Mouse (Mus musculus) midbrain, embryonic 15.5 days (tissue): ENCODE measurements around the gene Snrnp40. TPM values are rescaled to one million over a fixed set of nuclear protein-coding genes. Genes with fewer than 3 reads are reported as not detected.

Source experiments
- ATAC-seq: fragments of 200-750 bp; cut with Nextera tagmentation; replicated peaks from 2 replicates; pipeline ENCODE4 v1.8.0; 2017; ENCODE audit warnings: moderate TSS enrichment
- H3K27ac ChIP-seq: fragments of 300-500 bp; sonication (generic); 2 replicates; pipeline ENCODE4 v1.5.1; 2015; ENCODE audit warnings: mild to moderate bottlenecking, inconsistent platforms
- H3K27me3 ChIP-seq: fragments of 300-500 bp; sonication (generic); replicated peaks from 2 replicates; pipeline ENCODE4 v1.6.1; 2015; ENCODE audit warnings: inconsistent platforms
- H3K36me3 ChIP-seq: fragments of 300-500 bp; sonication (generic); replicated peaks from 2 replicates; pipeline ENCODE4 v1.6.1; 2015; ENCODE audit warnings: inconsistent platforms
- H3K4me1 ChIP-seq: fragments of 300-500 bp; sonication (generic); 2 replicates; pipeline ENCODE4 v1.6.1; 2015; ENCODE audit warnings: inconsistent platforms
- H3K4me2 ChIP-seq: fragments of 300-500 bp; sonication (generic); 2 replicates; pipeline ENCODE4 v1.6.1; 2015; ENCODE audit warnings: inconsistent platforms, mild to moderate bottlenecking, moderate library complexity
- H3K4me3 ChIP-seq: fragments of 300-500 bp; sonication (generic); 2 replicates; pipeline ENCODE4 v1.5.1; 2015; ENCODE audit warnings: mild to moderate bottlenecking, inconsistent platforms
- H3K9ac ChIP-seq: fragments of 300-500 bp; sonication (generic); 2 replicates; pipeline ENCODE4 v1.6.1; 2015; ENCODE audit warnings: mild to moderate bottlenecking, inconsistent platforms
- H3K9me3 ChIP-seq: fragments of 300-500 bp; sonication (generic); 2 replicates; pipeline ENCODE4 v1.6.1; 2016; ENCODE audit warnings: inconsistent platforms
- WGBS: fragments of 180-500 bp; shearing (Covaris S2); methylation state at CpG from one replicate; pipeline ENCODE4 v1.1.7; 2015; ENCODE audit warnings: mixed read lengths; 5-methylcytosine and 5-hydroxymethylcytosine counted together
- polyA plus RNA-seq: library from polyadenylated mRNA; unstranded; fragments of >200 nt; fragmentation: Nextera tagmentation; extraction: Ambion mirVana; gene quantifications from 2 replicates; pipeline ENCODE4 v1.2.1, GENCODE M21; 2015

Gene Snrnp40
- 106 and 110 TPM in 2 replicates for polyA plus RNA-seq

- H3K9ac ChIP-seq, result peak within 1 kb of the TSS; percentile 80
- ATAC-seq, result peak; percentile 99
- H3K9me3 ChIP-seq, result no peaks in the 10 kb centered on the region
- H3K27ac ChIP-seq, result peak within 1 kb of the TSS; percentile 84
- peak within 1 kb of the TSS; percentile 87 for H3K4me3 ChIP-seq
- no peaks in the 10 kb centered on the region for H3K27me3 ChIP-seq
- H3K4me1 ChIP-seq, result peaks cover 28% of the 10 kb centered on the region
- peak within 1 kb of the TSS; percentile 87 for H3K4me2 ChIP-seq
- WGBS, result under 1% methylated on average over 49 of the region's 49 CpGs
- peaks cover 9% of the 10 kb centered on the region for H3K36me3 ChIP-seq
Observed at GRCm38 (mm10) chr4:130359486-130360237, at the start of gene Snrnp40, which contains the start of gene Zcchc17. Snrnp40 (plus strand) TSS chr4:130360132. Zcchc17 (minus strand) TSS chr4:130359943.

GRCm38 (mm10) chr4:130312526-130312925 is 47.4 kb upstream of the Snrnp40 start:
- no peak overlapping the region for H3K4me2 ChIP-seq
- H3K9me3 ChIP-seq, result no peaks in the 10 kb centered on the region
- H3K27me3 ChIP-seq, result peaks cover 5% of the 10 kb centered on the region; the same call in 1 of the 2 replicates
- H3K27ac ChIP-seq, result no peak overlapping the region
- H3K36me3 ChIP-seq, result peaks cover 21% of the 10 kb centered on the region; the same call in 1 of the 2 replicates
- no peak for ATAC-seq
- peaks cover 22% of the 10 kb centered on the region; the same call in 1 of the 2 replicates for H3K4me1 ChIP-seq
- WGBS, result 91% methylated on average over 3 of the region's 3 CpGs
- H3K4me3 ChIP-seq, result no peak overlapping the region
- H3K9ac ChIP-seq, result no peak overlapping the region

- H3K36me3 ChIP-seq, result peaks cover 22% of the 10 kb centered on the region; the same call in 1 of the 2 replicates
Observed at GRCm38 (mm10) chr4:130313552-130313951, 46.4 kb upstream of the Snrnp40 start.

GRCm38 (mm10) chr4:130315771-130316527 is 44.0 kb upstream of the Snrnp40 start:
- no peaks in the 10 kb centered on the region for H3K9me3 ChIP-seq
- WGBS, result 72% methylated on average over 13 of the region's 13 CpGs
- H3K4me3 ChIP-seq, result no peak overlapping the region
- peaks cover 22% of the 10 kb centered on the region; the same call in 1 of the 2 replicates for H3K36me3 ChIP-seq
- no peaks in the 10 kb centered on the region; the same call in 1 of the 2 replicates for H3K4me1 ChIP-seq
- no peak for ATAC-seq
- H3K9ac ChIP-seq, result no peak overlapping the region
- H3K27me3 ChIP-seq, result no peaks in the 10 kb centered on the region
- no peak overlapping the region for H3K27ac ChIP-seq
- H3K4me2 ChIP-seq, result no peak overlapping the region

More at GRCm38 (mm10) chr4:130313552-130313951, 46.4 kb upstream of the Snrnp40 start:
- H3K27ac ChIP-seq, result no peak overlapping the region
- ATAC-seq, result no peak
- H3K4me2 ChIP-seq, result no peak overlapping the region
- no peak overlapping the region for H3K4me3 ChIP-seq
- H3K9ac ChIP-seq, result no peak overlapping the region
- H3K27me3 ChIP-seq, result peaks cover 5% of the 10 kb centered on the region; the same call in 1 of the 2 replicates
- peaks cover 17% of the 10 kb centered on the region; the same call in 1 of the 2 replicates for H3K4me1 ChIP-seq
- WGBS, result 92% methylated on average over 4 of the region's 4 CpGs
- H3K9me3 ChIP-seq, result no peaks in the 10 kb centered on the region

- Histone ChIP-seq H3K4me3 (no peak overlapping the region), H3K9me3 (no peaks in the 10 kb centered on the region), H3K9ac (no peak overlapping the region), H3K4me2 (no peak overlapping the region), H3K27me3 (no peaks in the 10 kb centered on the region), H3K27ac (no peak overlapping the region), H3K4me1 (no peaks in the 10 kb centered on the region; the same call in 1 of the 2 replicates), H3K36me3 (peaks cover 24% of the 10 kb centered on the region; the same call in 1 of the 2 replicates)
- 78% methylated on average over 10 of the region's 10 CpGs for WGBS
- no peak for ATAC-seq
Observed at GRCm38 (mm10) chr4:130316691-130317090, 43.2 kb upstream of the Snrnp40 start.

- Histone ChIP-seq H3K27me3 (no peaks in the 10 kb centered on the region), H3K27ac (no peak overlapping the region), H3K9me3 (no peaks in the 10 kb centered on the region), H3K4me3 (no peak overlapping the region), H3K36me3 (peaks cover 26% of the 10 kb centered on the region; the same call in 1 of the 2 replicates), H3K9ac (no peak overlapping the region), H3K4me1 (no peaks in the 10 kb centered on the region; the same call in 1 of the 2 replicates), H3K4me2 (no peak overlapping the region)
- WGBS, result 74% methylated on average over 3 of the region's 3 CpGs
- ATAC-seq, result no peak
Observed at GRCm38 (mm10) chr4:130318122-130318521, 41.8 kb upstream of the Snrnp40 start.

- Histone ChIP-seq H3K27me3 (no peaks in the 10 kb centered on the region), H3K27ac (no peak overlapping the region), H3K9me3 (no peaks in the 10 kb centered on the region), H3K36me3 (peaks cover 35% of the 10 kb centered on the region; the same call in 1 of the 2 replicates), H3K4me3 (no peak overlapping the region), H3K4me2 (no peak overlapping the region), H3K4me1 (no peaks in the 10 kb centered on the region; the same call in 1 of the 2 replicates), H3K9ac (no peak overlapping the region)
- 86% methylated on average over 7 of the region's 7 CpGs for WGBS
- no peak for ATAC-seq
Observed at GRCm38 (mm10) chr4:130319564-130319963, 40.4 kb upstream of the Snrnp40 start.

- WGBS, result 92% methylated on average over 7 of the region's 7 CpGs
- no peak overlapping the region for H3K4me2 ChIP-seq
- no peaks in the 10 kb centered on the region for H3K9me3 ChIP-seq
- no peak overlapping the region for H3K27ac ChIP-seq
- H3K9ac ChIP-seq, result no peak overlapping the region
- peaks cover 33% of the 10 kb centered on the region; the same call in 1 of the 2 replicates for H3K36me3 ChIP-seq
- H3K27me3 ChIP-seq, result no peaks in the 10 kb centered on the region
- ATAC-seq, result no peak
- H3K4me1 ChIP-seq, result no peaks in the 10 kb centered on the region
- H3K4me3 ChIP-seq, result no peak overlapping the region
Observed at GRCm38 (mm10) chr4:130321640-130322039, 38.3 kb upstream of the Snrnp40 start.

- Histone ChIP-seq H3K27ac (no peak overlapping the region), H3K27me3 (no peaks in the 10 kb centered on the region), H3K4me3 (no peak overlapping the region), H3K9me3 (no peaks in the 10 kb centered on the region), H3K4me1 (no peaks in the 10 kb centered on the region), H3K9ac (no peak overlapping the region), H3K36me3 (peaks cover 34% of the 10 kb centered on the region; the same call in 1 of the 2 replicates), H3K4me2 (no peak overlapping the region)
- WGBS, result 90% methylated on average over 7 of the region's 7 CpGs
- no peak for ATAC-seq
Observed at GRCm38 (mm10) chr4:130322567-130322966, 37.4 kb upstream of the Snrnp40 start.

GRCm38 (mm10) chr4:130323165-130323564 is 36.8 kb upstream of the Snrnp40 start:
- peaks cover 33% of the 10 kb centered on the region; the same call in 1 of the 2 replicates for H3K36me3 ChIP-seq
- H3K4me1 ChIP-seq, result no peaks in the 10 kb centered on the region
- no peak for ATAC-seq
- H3K9me3 ChIP-seq, result no peaks in the 10 kb centered on the region
- no peak overlapping the region for H3K27ac ChIP-seq
- no peak overlapping the region for H3K4me3 ChIP-seq
- no peak overlapping the region for H3K9ac ChIP-seq
- 91% methylated on average over 1 of the region's 1 CpGs for WGBS
- no peak overlapping the region for H3K4me2 ChIP-seq
- no peaks in the 10 kb centered on the region for H3K27me3 ChIP-seq

GRCm38 (mm10) chr4:130323607-130324006 is 36.3 kb upstream of the Snrnp40 start:
- no peak for ATAC-seq
- H3K36me3 ChIP-seq, result peaks cover 33% of the 10 kb centered on the region; the same call in 1 of the 2 replicates

GRCm38 (mm10) chr4:130325446-130325845 is 34.5 kb upstream of the Snrnp40 start:
- 96% methylated on average over 2 of the region's 2 CpGs for WGBS
- H3K27ac ChIP-seq, result no peak overlapping the region
- no peaks in the 10 kb centered on the region for H3K27me3 ChIP-seq
- H3K4me1 ChIP-seq, result no peaks in the 10 kb centered on the region
- H3K9me3 ChIP-seq, result no peaks in the 10 kb centered on the region
- ATAC-seq, result no peak
- H3K4me2 ChIP-seq, result no peak overlapping the region
- peaks cover 36% of the 10 kb centered on the region; the same call in 1 of the 2 replicates for H3K36me3 ChIP-seq
- H3K4me3 ChIP-seq, result no peak overlapping the region
- no peak overlapping the region for H3K9ac ChIP-seq

More at GRCm38 (mm10) chr4:130323607-130324006, 36.3 kb upstream of the Snrnp40 start:
- Histone ChIP-seq H3K9ac (no peak overlapping the region), H3K9me3 (no peaks in the 10 kb centered on the region), H3K4me3 (no peak overlapping the region), H3K27ac (no peak overlapping the region), H3K27me3 (no peaks in the 10 kb centered on the region), H3K4me2 (no peak overlapping the region), H3K4me1 (no peaks in the 10 kb centered on the region)
- WGBS, result 81% methylated on average over 5 of the region's 5 CpGs
